Mouse (Mus musculus) heart, postnatal 14 days (tissue): ENCODE measurements around the gene Vmn2r110. TPM values are rescaled to one million over a fixed set of nuclear protein-coding genes. Genes with fewer than 3 reads are reported as not detected.

ENCODE experiments used
- DNase-seq, 2 experiments: peaks; one replicate each; pipeline ENCODE4 v3.0.0; 2021 to 2022
- intact Hi-C: fragments of 180-260 bp; cut with DNase I; formaldehyde crosslinking; loops from one replicate; pipeline ENCODE4 v1.15.1; 2025
- long read RNA-seq, 2 experiments: library from polyadenylated mRNA; stranded (forward); transcript quantifications; one replicate each; pipeline ENCODE4 v2.0.0; 2021
- total RNA-seq, 2 experiments: library from RNA; stranded (reverse); gene quantifications; 2 replicates each; pipeline ENCODE4 v1.2.3; 2021

Gene Vmn2r110
- not detected for total RNA-seq
- long read RNA-seq, experiment 1, result 0 reads
- long read RNA-seq, experiment 2, result 0 reads

- intact Hi-C loops, result no loop called here
- DNase-seq, result no peak
These were observed at the start of gene Vmn2r110 for GRCm38 (mm10) chr17:20596323-20596722. TSS of gene Vmn2r110 (minus strand) at chr17:20596423.

DNA sequence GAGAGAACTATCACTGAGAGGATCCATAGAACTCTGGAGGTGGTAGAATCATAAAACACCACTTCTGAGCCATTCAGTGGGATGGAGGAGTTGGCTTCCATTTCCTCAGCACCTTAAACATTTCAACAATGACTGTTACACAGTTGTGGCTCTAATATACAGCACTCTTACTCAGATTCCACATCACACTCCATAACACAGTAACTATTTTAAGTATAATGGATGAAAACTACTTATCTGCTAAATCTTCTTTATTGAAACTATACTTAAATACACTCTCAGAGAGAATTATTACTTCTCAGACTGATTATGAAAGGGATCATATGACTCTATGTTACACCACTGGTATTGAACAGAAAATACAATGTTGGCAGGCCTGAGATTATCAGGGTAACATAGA lies 28.6 kb upstream of the Vmn2r110 start, which contains the start of gene Fpr-rs3:
Gene Fpr-rs3 (minus strand): TSS at position 101 of the 400 bp plus-strand sequence.
- intact Hi-C loops, result no loop called here
- DNase-seq, result no peak

DNA sequence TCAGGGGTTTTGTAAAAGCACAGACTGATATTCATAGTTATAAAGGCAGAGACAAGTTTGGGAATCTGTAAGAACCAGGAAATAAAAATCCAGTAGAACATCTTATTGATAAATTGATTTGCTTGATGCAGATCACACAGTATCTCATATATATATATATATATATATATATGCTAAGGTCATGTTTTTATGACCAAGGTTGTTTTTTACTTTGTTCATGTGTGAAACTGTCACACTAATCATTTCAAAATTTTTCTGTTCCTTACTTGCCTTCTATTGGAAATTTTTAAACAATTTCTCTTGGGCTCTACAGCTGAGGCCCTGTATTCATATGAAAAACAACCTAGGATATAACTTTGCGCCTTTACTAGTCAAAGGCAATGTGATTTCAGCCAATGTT lies 31.6 kb downstream of the Vmn2r110 start, which contains the start of gene Vmn2r109:
Gene Vmn2r109 (minus strand): TSS at position 101 of the 400 bp plus-strand sequence.
- intact Hi-C loops, result no loop called here
- no peak for DNase-seq

Other genes starting within 250 kb of the Vmn2r110 start
- gene Vmn1r224, start 182.3 kb downstream of the Vmn2r110 start, total RNA-seq, result not detected
- gene Vmn2r108, start 115.1 kb downstream of the Vmn2r110 start, total RNA-seq, result not detected
- gene Vmn1r225, start 98.3 kb downstream of the Vmn2r110 start, total RNA-seq, result not detected
- gene Vmn2r109, start 31.7 kb downstream of the Vmn2r110 start, total RNA-seq, result not detected
- gene Fpr-rs3, start 28.5 kb upstream of the Vmn2r110 start, total RNA-seq, result not detected
- not detected for gene Vmn1r226, start 86.4 kb upstream of the Vmn2r110 start, total RNA-seq
- gene Vmn1r227, start 133.4 kb upstream of the Vmn2r110 start, total RNA-seq, result not detected
- gene Vmn1r228, start 189.7 kb upstream of the Vmn2r110 start, total RNA-seq, result not detected
- gene Vmn1r229, start 215.1 kb upstream of the Vmn2r110 start, total RNA-seq, result not detected
- not detected for gene Vmn1r230, start 244.0 kb upstream of the Vmn2r110 start, total RNA-seq